Mouse (Mus musculus) liver, embryonic 13.5 days (tissue): ENCODE results near the gene Fam72a. TPM values are rescaled to one million over a fixed set of nuclear protein-coding genes. Genes with fewer than 3 reads are reported as not detected.

Source experiments
- microRNA-seq: library from miRNA; unstranded; fragments of <30 nt; microRNA quantifications from one replicate; pipeline ENCODE4, GENCODE M21; 2016
- polyA plus RNA-seq: library from polyadenylated mRNA; unstranded; fragments of >200 nt; fragmentation: Nextera tagmentation; extraction: Ambion mirVana; gene quantifications from 2 replicates; pipeline ENCODE4 v1.2.1, GENCODE M21; 2015

The Fam72a gene
- polyA plus RNA-seq, 1 experiment from 2014 or later: 2.9 TPM

Small RNA genes lying within 50 kb of the gene (microRNA-seq; reads per million reads assigned to microRNA genes)
- gene Gm24273: not detected

Other genes with a start within 250 kb of the Fam72a start
- 4.9 and 5.5 TPM in 2 replicates for gene Ikbke, start 248.3 kb upstream of the Fam72a start, polyA plus RNA-seq
- 3.7 and 4.6 TPM in 2 replicates for gene Srgap2, start 551 bp upstream of the Fam72a start, polyA plus RNA-seq
- not detected in 2 replicates for gene Avpr1b, start 71.3 kb downstream of the Fam72a start, polyA plus RNA-seq
- gene Ctse, start 110.4 kb downstream of the Fam72a start, polyA plus RNA-seq: 13.0 and 15.2 TPM in 2 replicates
- gene Rab7b, start 160.8 kb downstream of the Fam72a start, polyA plus RNA-seq: 0.93 and 1.0 TPM in 2 replicates
- not detected in 2 replicates for gene Slc26a9, start 216.1 kb downstream of the Fam72a start, polyA plus RNA-seq